Mouse (Mus musculus) intestine, postnatal 0 days (tissue): ENCODE data around the gene Lama1. TPM values are rescaled to one million over a fixed set of nuclear protein-coding genes. Genes with fewer than 3 reads are reported as not detected.
"Not testable (repeated sequence)": the region's sequence is repeated elsewhere in the genome, so short reads cannot be mapped to it uniquely, and the experiment has no call there.

Experiments
- ATAC-seq: fragments of 200-750 bp; cut with Nextera tagmentation; 2 replicates; pipeline ENCODE4 v1.8.0; 2017; ENCODE audit warnings: mild to moderate bottlenecking, moderate TSS enrichment, moderate library complexity
- H3K27ac ChIP-seq: fragments of 300-500 bp; sonication (generic); 2 replicates; pipeline ENCODE4 v1.5.1; 2014; ENCODE audit warnings: mild to moderate bottlenecking, low read depth, low read length, moderate library complexity
- H3K27me3 ChIP-seq: fragments of 300-500 bp; sonication (generic); replicated peaks from 2 replicates; pipeline ENCODE4 v1.6.1; 2014; ENCODE audit warnings: low read length, mixed read lengths; ENCODE audit not compliant: control insufficient read depth, insufficient read depth
- H3K36me3 ChIP-seq: fragments of 300-500 bp; sonication (generic); 2 replicates; pipeline ENCODE4 v1.6.1; 2014; ENCODE audit warnings: mild to moderate bottlenecking, moderate library complexity; ENCODE audit not compliant: control insufficient read depth, insufficient read depth
- H3K4me1 ChIP-seq: fragments of 300-500 bp; sonication (generic); replicated peaks from 2 replicates; pipeline ENCODE4 v1.6.1; 2014; ENCODE audit warnings: antibody characterized with exemption, low read length, mixed read lengths; ENCODE audit not compliant: control insufficient read depth, insufficient read depth
- H3K4me2 ChIP-seq: fragments of 300-500 bp; sonication (generic); replicated peaks from 2 replicates; pipeline ENCODE4 v1.6.1; 2014; ENCODE audit warnings: low read depth, mild to moderate bottlenecking, moderate library complexity
- H3K4me3 ChIP-seq: fragments of 300-500 bp; sonication (generic); 2 replicates; pipeline ENCODE4 v1.5.1; 2014; ENCODE audit warnings: low read depth, low read length
- H3K9ac ChIP-seq: fragments of 300-500 bp; sonication (generic); 2 replicates; pipeline ENCODE4 v1.6.1; 2014; ENCODE audit warnings: mild to moderate bottlenecking, low read depth, low read length
- H3K9me3 ChIP-seq: fragments of 300-500 bp; sonication (generic); 2 replicates; pipeline ENCODE4 v1.6.1; 2016; ENCODE audit warnings: mixed run types; ENCODE audit not compliant: control insufficient read depth
- CTCF ChIP-seq: sonication (generic); IDR thresholded peaks from 2 replicates; pipeline ENCODE4 v1.5.1; 2016; ENCODE audit warnings: low read depth, mild to moderate bottlenecking, control low read depth, antibody characterized with exemption, moderate library complexity
- WGBS: fragments of 180-500 bp; shearing (Covaris S2); extraction: QIAGEN DNeasy Blood & Tissue Kit; methylation state at CpG from one replicate; pipeline ENCODE4 v1.1.7; 2014; 5-methylcytosine and 5-hydroxymethylcytosine counted together
- polyA plus RNA-seq: library from polyadenylated mRNA; unstranded; fragments of >200 nt; fragmentation: Nextera tagmentation; extraction: Ambion mirVana; gene quantifications from 2 replicates; pipeline ENCODE4 v1.2.1, GENCODE M21; 2015

The Lama1 gene
- polyA plus RNA-seq, 1 experiment from 2014 or later: 0.66 TPM

GRCm38 (mm10) chr17:67837351-67838090, 140.5 kb downstream of the Lama1 start:
- ATAC-seq: no peak
- H3K4me3 ChIP-seq: no peak overlapping the region
- H3K27ac ChIP-seq: no peak overlapping the region
- H3K4me1 ChIP-seq: no peaks in the 10 kb centered on the region
- whole genome bisulfite sequencing: 60% methylated on average over 17 of the region's 17 CpGs
- TF ChIP-seq CTCF: peak; percentile 90
- no peaks in the 10 kb centered on the region for H3K36me3 ChIP-seq
- H3K4me2 ChIP-seq: no peak overlapping the region
- no peak overlapping the region for H3K9ac ChIP-seq
- no peaks in the 10 kb centered on the region for H3K27me3 ChIP-seq
- no peaks in the 10 kb centered on the region for H3K9me3 ChIP-seq

GRCm38 (mm10) chr17:67838948-67839347, 141.9 kb downstream of the Lama1 start:
- Histone ChIP-seq H3K27me3 (no peaks in the 10 kb centered on the region), H3K9ac (no peak overlapping the region), H3K4me2 (no peak overlapping the region), H3K9me3 (no peaks in the 10 kb centered on the region), H3K36me3 (no peaks in the 10 kb centered on the region), H3K4me3 (no peak overlapping the region), H3K27ac (no peak overlapping the region), H3K4me1 (no peaks in the 10 kb centered on the region)
- no peak for ATAC-seq
- 84% methylated on average over 13 of the region's 13 CpGs for WGBS
- TF ChIP-seq CTCF: no peak

GRCm38 (mm10) chr17:67841494-67841893, 144.4 kb downstream of the Lama1 start:
- H3K4me3 ChIP-seq, H3K9ac ChIP-seq, H3K4me2 ChIP-seq, ATAC-seq, H3K9me3 ChIP-seq, H3K27me3 ChIP-seq, H3K36me3 ChIP-seq, H3K27ac ChIP-seq, H3K4me1 ChIP-seq: not testable (repeated sequence)
- 93% methylated on average over 2 of the region's 2 CpGs for WGBS

- H3K27ac ChIP-seq: no peak overlapping the region
- no peak overlapping the region for H3K4me3 ChIP-seq
- peaks cover 12% of the 10 kb centered on the region; the same call in 1 of the 2 replicates for H3K36me3 ChIP-seq
- no peaks in the 10 kb centered on the region for H3K27me3 ChIP-seq
- no peak overlapping the region for H3K4me2 ChIP-seq
- H3K4me1 ChIP-seq: no peaks in the 10 kb centered on the region
- no peak for ATAC-seq
- TF ChIP-seq CTCF: no peak
- H3K9ac ChIP-seq: no peak overlapping the region
- no peaks in the 10 kb centered on the region for H3K9me3 ChIP-seq
- WGBS: 89% methylated on average over 10 of the region's 10 CpGs
These were observed 164.1 kb downstream of the Lama1 start for GRCm38 (mm10) chr17:67861080-67861630.

- Histone ChIP-seq H3K27me3 (no peaks in the 10 kb centered on the region), H3K27ac (no peak overlapping the region), H3K9me3 (no peaks in the 10 kb centered on the region), H3K36me3 (peaks cover 10% of the 10 kb centered on the region; the same call in 1 of the 2 replicates), H3K4me2 (no peak overlapping the region), H3K4me1 (no peaks in the 10 kb centered on the region), H3K9ac (no peak overlapping the region), H3K4me3 (no peak overlapping the region)
- peak; percentile 98 for TF ChIP-seq CTCF
- 77% methylated on average over 16 of the region's 16 CpGs for WGBS
- ATAC-seq: 0 out of 2 replicates have a peak, but pooled peaks have one; percentile 36
These were observed 164.9 kb downstream of the Lama1 start for GRCm38 (mm10) chr17:67861744-67862535.

- WGBS: 92% methylated on average over 10 of the region's 10 CpGs
- peaks cover 10% of the 10 kb centered on the region; the same call in 1 of the 2 replicates for H3K36me3 ChIP-seq
- no peak for ATAC-seq
These were observed 167.3 kb downstream of the Lama1 start for GRCm38 (mm10) chr17:67864363-67864762.

More at GRCm38 (mm10) chr17:67864363-67864762, 167.3 kb downstream of the Lama1 start:
- no peaks in the 10 kb centered on the region for H3K9me3 ChIP-seq
- no peaks in the 10 kb centered on the region for H3K4me1 ChIP-seq
- no peak overlapping the region for H3K9ac ChIP-seq
- H3K27me3 ChIP-seq: no peaks in the 10 kb centered on the region
- H3K27ac ChIP-seq: no peak overlapping the region
- no peak for TF ChIP-seq CTCF
- no peak overlapping the region for H3K4me2 ChIP-seq
- H3K4me3 ChIP-seq: no peak overlapping the region
